7 mouse cellular contexts compared by ENCODE assay signal in genomic region chr4:149048625-149049228, GRCm38 (mm10). TPM values are rescaled to one million over a fixed set of nuclear protein-coding genes. Genes with fewer than 3 reads are reported as not detected.
DNase-seq lines count a peak whose midpoint lies in the region; ATAC-seq lines count a peak whose summit lies in the region.

No protein-coding gene starts in this region.

- ATAC-seq in hematopoietic stem cell, adult 5-6 weeks (replicated peaks in 1 of 2; ENCODE audit: insufficient read depth in 1 of 2, low FRiP score in 2 of 2, low TSS enrichment in 1 of 2, low read depth in 1 of 2, poor library complexity in 2 of 2, severe bottlenecking in 2 of 2) = peak; percentile 69 to 80
- no peak for ATAC-seq in liver, embryonic 11.5 days (replicated peaks; ENCODE audit: low FRiP score)
- ATAC-seq in frontal cortex, adult (ENCODE audit: low TSS enrichment) = no peak

- 22% methylated on average over 10 of the region's 10 CpGs for WGBS in embryonic facial prominence, embryonic 10.5 days
- 48% methylated on average over 10 of the region's 10 CpGs for WGBS in liver, embryonic 11.5 days

- H3K4me2 ChIP-seq in liver, embryonic 11.5 days = peak overlapping the region; percentile 8

- peaks cover 62% of the 10 kb centered on the region for H3K4me1 ChIP-seq in embryonic facial prominence, embryonic 10.5 days
- H3K4me1 ChIP-seq in liver, embryonic 11.5 days (replicated peaks; ENCODE audit: control insufficient read depth, insufficient read depth, low read length) = peaks cover 30% of the 10 kb centered on the region

- peak overlapping the region; percentile 69 for H3K27ac ChIP-seq in embryonic facial prominence, embryonic 10.5 days (replicated peaks)
- no peak overlapping the region for H3K27ac ChIP-seq in liver, embryonic 11.5 days (ENCODE audit: low read depth, low read length)

- H3K36me3 ChIP-seq in embryonic facial prominence, embryonic 10.5 days (replicated peaks) = no peaks in the 10 kb centered on the region
- H3K36me3 ChIP-seq in liver, embryonic 11.5 days (ENCODE audit: control insufficient read depth, insufficient read depth, low read length) = no peaks in the 10 kb centered on the region

- H3K27me3 ChIP-seq in embryonic facial prominence, embryonic 10.5 days (replicated peaks; ENCODE audit: low read depth, poor library complexity, severe bottlenecking) = peaks cover 14% of the 10 kb centered on the region; the same call in 1 of the 2 replicates
- no peaks in the 10 kb centered on the region for H3K27me3 ChIP-seq in liver, embryonic 11.5 days (replicated peaks; ENCODE audit: control insufficient read depth, insufficient read depth, low read length)

- H3K9ac ChIP-seq in liver, embryonic 11.5 days (ENCODE audit: low read depth, low read length) = no peak overlapping the region

- peak overlapping the region; percentile 22 for H3K4me3 ChIP-seq in embryonic facial prominence, embryonic 10.5 days
- H3K4me3 ChIP-seq in liver, embryonic 11.5 days (ENCODE audit: low read depth, low read length) = no peak overlapping the region

- peak; percentile 33 for DNase-seq in NIH3T3 (ENCODE audit: low read depth)
- peak; percentile 66 for DNase-seq in embryonic facial prominence, embryonic 10.5 days (ENCODE audit: low spot score)
- DNase-seq in liver, embryonic 11.5 days (ENCODE audit: low spot score) = no peak
- DNase-seq in spleen, postnatal 36 days (ENCODE audit: low spot score in 2 of 2) = peak; percentile 42 to 45
- no peak for DNase-seq in frontal cortex, postnatal 10 days (ENCODE audit: low spot score in 2 of 2)

- no peaks in the 10 kb centered on the region for H3K9me3 ChIP-seq in embryonic facial prominence, embryonic 10.5 days
- H3K9me3 ChIP-seq in liver, embryonic 11.5 days (ENCODE audit: control insufficient read depth, low read length) = no peaks in the 10 kb centered on the region

RNA-seq across cellular contexts. Expression of gene Pex14, which starts 50.9 kb away (rescaled TPM):
- 59.0 and 60.7 TPM in 2 replicates for polyA plus RNA-seq in embryonic facial prominence, embryonic 10.5 days (2016; fragmentation: Nextera tagmentation; extraction: Ambion mirVana)
- 11.8 and 17.9 TPM in 2 replicates for total RNA-seq in hematopoietic stem cell, adult 5-6 weeks (2017)
- polyA plus RNA-seq in liver, embryonic 11.5 days (2014; fragmentation: Nextera tagmentation; extraction: Ambion mirVana) = 45.2 and 46.8 TPM in 2 replicates

RNA-seq across cellular contexts. Expression of gene Dffa, which starts 55.2 kb away (rescaled TPM):
- polyA plus RNA-seq in embryonic facial prominence, embryonic 10.5 days (2016; fragmentation: Nextera tagmentation; extraction: Ambion mirVana) = 34.2 and 36.9 TPM in 2 replicates
- total RNA-seq in hematopoietic stem cell, adult 5-6 weeks (2017) = 15.3 and 16.5 TPM in 2 replicates
- polyA plus RNA-seq in liver, embryonic 11.5 days (2014; fragmentation: Nextera tagmentation; extraction: Ambion mirVana) = 37.4 and 37.7 TPM in 2 replicates

Comparison
In these comparisons a context has a peak if more than half of its experiments do, and no peak if none do; other contexts are left out.
1. DNase-seq: peak in NIH3T3 (single experiment), embryonic facial prominence, embryonic 10.5 days (single experiment) and spleen, postnatal 36 days (2 of 2); none in liver, embryonic 11.5 days (single experiment) and frontal cortex, postnatal 10 days (0 of 2).
2. ATAC-seq: peak in hematopoietic stem cell, adult 5-6 weeks (2 of 2); none in liver, embryonic 11.5 days (single experiment) and frontal cortex, adult (single experiment).